Mouse (Mus musculus) MEL-GATA-1-ER (cell line): ENCODE measurements around the gene Rhbdl2.

Experiments used
- DNase-seq: peaks from one replicate; pipeline ENCODE4 v3.0.0-alpha.2; 2012; ENCODE audit warnings: low read depth; ENCODE audit errors: extremely low read depth

Rhbdl2 gene

DNA sequence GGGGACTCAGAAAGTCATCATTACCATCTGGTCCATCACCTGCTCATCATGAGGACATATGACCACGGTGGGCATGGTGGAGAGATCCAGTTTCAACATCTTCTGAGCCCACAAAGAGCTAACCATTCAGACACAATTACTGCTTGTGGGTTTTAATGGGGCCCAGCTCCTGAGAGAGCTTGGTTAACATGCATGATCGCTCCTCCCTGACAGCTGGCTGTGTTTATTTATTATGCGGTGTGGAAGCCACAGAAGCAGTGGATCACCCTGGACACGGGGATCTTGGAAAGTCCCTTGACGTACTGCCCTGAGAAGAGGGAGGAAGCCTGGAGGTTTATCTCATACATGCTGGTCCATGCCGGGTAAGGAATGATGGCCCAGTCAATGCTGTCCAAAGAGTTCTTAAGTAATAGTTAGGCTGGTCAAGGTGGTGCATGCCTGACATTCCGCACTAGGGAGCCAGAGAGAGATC, 26.4 kb downstream of the Rhbdl2 start:
- no peak for DNase-seq

DNA sequence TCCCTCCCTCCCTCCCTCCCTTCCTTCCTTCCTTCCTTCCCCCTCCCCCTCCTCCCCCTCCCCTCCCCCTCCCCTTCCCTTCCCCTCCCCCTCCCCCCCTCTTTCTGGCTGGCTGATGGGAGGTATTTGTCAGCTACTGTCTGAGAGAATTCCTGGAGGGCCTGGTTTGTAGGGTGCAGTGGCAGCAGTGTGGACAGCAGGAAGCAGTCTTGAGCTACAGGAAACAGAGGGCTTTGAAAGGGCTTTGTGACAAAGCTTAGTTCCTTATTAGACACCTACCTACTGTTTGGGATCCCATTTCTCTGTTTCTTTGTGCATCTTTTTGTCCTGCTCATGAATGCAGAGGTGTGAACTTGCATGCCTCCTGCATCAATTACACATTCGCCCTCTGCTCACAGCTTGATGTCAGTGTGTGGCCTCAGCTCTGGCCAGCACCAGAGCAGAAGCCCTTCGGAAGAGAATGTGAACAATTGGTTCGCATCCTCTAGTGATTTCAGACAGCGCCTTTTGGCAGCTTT, 31.5 kb downstream of the Rhbdl2 start:
- no peak for DNase-seq

DNA sequence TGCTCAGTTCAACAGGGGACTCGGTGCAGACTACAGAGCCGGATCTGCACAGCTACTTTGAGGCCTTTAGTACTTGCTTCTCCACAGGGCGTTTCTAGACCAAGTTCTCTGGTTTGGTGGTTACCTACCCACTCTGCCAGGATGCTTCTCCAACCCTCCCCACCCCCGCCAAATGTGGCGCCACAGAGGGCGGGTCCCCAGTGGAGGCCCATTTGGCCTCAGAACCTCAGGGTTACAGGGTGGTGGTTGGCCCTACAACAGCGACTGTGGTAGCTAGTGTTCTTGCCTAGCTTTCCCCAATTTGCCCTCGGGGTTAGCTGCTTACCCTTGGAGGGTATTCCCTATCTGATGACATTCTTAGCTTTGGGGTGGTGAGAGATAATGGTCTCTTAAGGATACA, 54.5 kb downstream of the Rhbdl2 start:
- no peak for DNase-seq

GRCm38 (mm10) chr4:123856888-123857287, 69.2 kb downstream of the Rhbdl2 start:
- no peak for DNase-seq

- DNase-seq = no peak
Observed at GRCm38 (mm10) chr4:123858090-123858489, 70.4 kb downstream of the Rhbdl2 start.

- no peak for DNase-seq
Observed at GRCm38 (mm10) chr4:123859379-123859778, 71.7 kb downstream of the Rhbdl2 start, which contains the start of gene 4933427I04Rik. Gene 4933427I04Rik (plus strand): TSS chr4:123859679.

DNA sequence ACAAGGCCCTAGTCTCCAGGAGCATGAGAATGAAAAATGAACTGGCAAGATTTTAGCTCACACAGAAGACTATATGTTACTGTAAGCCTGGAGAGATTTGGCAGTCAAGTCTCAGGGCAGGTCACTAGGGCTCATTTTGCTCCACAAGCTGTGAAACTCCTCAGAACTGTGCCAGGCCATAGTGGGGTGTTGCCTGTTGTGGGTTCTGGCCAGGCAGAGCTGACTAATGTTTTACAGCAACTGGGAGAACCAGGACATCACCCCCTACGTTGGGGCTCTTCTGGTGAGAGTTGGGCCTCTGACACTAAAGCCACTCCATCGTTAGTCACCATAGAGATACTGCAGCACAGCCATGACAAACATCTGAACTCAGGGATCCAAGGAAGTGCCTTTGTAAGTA, 72.1 kb downstream of the Rhbdl2 start:
- DNase-seq = no peak

GRCm38 (mm10) chr4:123860621-123861020, 72.9 kb downstream of the Rhbdl2 start:
- no peak for DNase-seq
